Mouse (Mus musculus): ENCODE measurements around the gene Akap11.
"Not testable (repeated sequence)": the region's sequence is repeated elsewhere in the genome, so short reads cannot be mapped to it uniquely, and the experiment has no call there.

The Akap11 gene

GRCm38 (mm10) chr14:78536281-78537165 is at the start of gene Akap11:
Gene Akap11 (minus strand): TSS chr14:78536808.
- in situ Hi-C loops (cut with MboI, MseI), result no loop called here

- in situ Hi-C loops (cut with MboI, MseI), result no loop called here
Observed at GRCm38 (mm10) chr14:78584222-78584621, 47.6 kb upstream of the Akap11 start.

GRCm38 (mm10) chr14:78583168-78583567 is 46.6 kb upstream of the Akap11 start:
- in situ Hi-C loops (cut with MboI, MseI), result no loop called here

- in situ Hi-C loops (cut with MboI, MseI), result no loop called here
Observed at GRCm38 (mm10) chr14:78575899-78576298, 39.3 kb upstream of the Akap11 start.

- in situ Hi-C loops (cut with MboI, MseI), result no loop called here
Observed at GRCm38 (mm10) chr14:78568410-78568809, 31.8 kb upstream of the Akap11 start.

GRCm38 (mm10) chr14:78566431-78566830 is 29.8 kb upstream of the Akap11 start:
- in situ Hi-C loops (cut with MboI, MseI), result no loop called here

GRCm38 (mm10) chr14:78564292-78564691 is 27.7 kb upstream of the Akap11 start:
- in situ Hi-C loops (cut with MboI, MseI), result no loop called here

GRCm38 (mm10) chr14:78563211-78563610 is 26.6 kb upstream of the Akap11 start:
- in situ Hi-C loops (cut with MboI, MseI), result no loop called here

GRCm38 (mm10) chr14:78562121-78562520 is 25.5 kb upstream of the Akap11 start:
- in situ Hi-C loops (cut with MboI, MseI), result no loop called here

- in situ Hi-C loops (cut with MboI, MseI), result no loop called here
Observed at GRCm38 (mm10) chr14:78559042-78559441, 22.4 kb upstream of the Akap11 start.

- in situ Hi-C loops (cut with MboI, MseI), result not testable (repeated sequence)
Observed at GRCm38 (mm10) chr14:78554830-78555229, 18.2 kb upstream of the Akap11 start.

- in situ Hi-C loops (cut with MboI, MseI), result no loop called here
Observed at GRCm38 (mm10) chr14:78553661-78554060, 17.1 kb upstream of the Akap11 start.

- in situ Hi-C loops (cut with MboI, MseI), result no loop called here
Observed at GRCm38 (mm10) chr14:78548807-78549206, 12.2 kb upstream of the Akap11 start.

GRCm38 (mm10) chr14:78541319-78541718 is 4.7 kb upstream of the Akap11 start:
- in situ Hi-C loops (cut with MboI, MseI), result no loop called here

GRCm38 (mm10) chr14:78539821-78540220 is 3.2 kb upstream of the Akap11 start:
- in situ Hi-C loops (cut with MboI, MseI), result no loop called here

- in situ Hi-C loops (cut with MboI, MseI), result no loop called here
Observed at GRCm38 (mm10) chr14:78538572-78539320, 2.1 kb upstream of the Akap11 start.

- in situ Hi-C loops (cut with MboI, MseI), result no loop called here
Observed at GRCm38 (mm10) chr14:78537551-78537950, 943 bp upstream of the Akap11 start.

- in situ Hi-C loops (cut with MboI, MseI), result no loop called here
Observed at GRCm38 (mm10) chr14:78535366-78535765, 1.2 kb downstream of the Akap11 start.

GRCm38 (mm10) chr14:78534651-78535050 is 2.0 kb downstream of the Akap11 start:
- in situ Hi-C loops (cut with MboI, MseI), result no loop called here

- in situ Hi-C loops (cut with MboI, MseI), result no loop called here
Observed at GRCm38 (mm10) chr14:78533701-78534100, 2.9 kb downstream of the Akap11 start.

- in situ Hi-C loops (cut with MboI, MseI), result no loop called here
Observed at GRCm38 (mm10) chr14:78532345-78532744, 4.3 kb downstream of the Akap11 start.

GRCm38 (mm10) chr14:78530256-78530655 is 6.4 kb downstream of the Akap11 start:
- in situ Hi-C loops (cut with MboI, MseI), result no loop called here

All from T-helper 1 cell (primary cell).